Mouse (Mus musculus): Measurements from ENCODE around the gene Kcnq2.

- TF ChIP-seq POLR2A (IDR thresholded peaks at IDR 0.05; ENCODE audit: extremely low read depth, insufficient read depth, low read length) (no peak), CTCF (IDR thresholded peaks at IDR 0.05; ENCODE audit: extremely low read depth, insufficient read depth, low read length) (no peak)
Measured at GRCm38 (mm10) chr2:181136934-181137333, 1.8 kb upstream of the Kcnq2 start.

Measured in cortical plate, adult 2 months (tissue).